Mouse (Mus musculus) kidney, embryonic 15.5 days (tissue): Measurements from ENCODE around the gene BC004004. TPM values are rescaled to one million over a fixed set of nuclear protein-coding genes. Genes with fewer than 3 reads are reported as not detected.

Experiments used
- ATAC-seq: fragments of 200-750 bp; cut with Nextera tagmentation; replicated peaks from 2 replicates; pipeline ENCODE4 v1.8.0; 2017; ENCODE audit warnings: moderate TSS enrichment; ENCODE audit not compliant: low FRiP score
- H3K27ac ChIP-seq: fragments of 300-500 bp; sonication (generic); 2 replicates; pipeline ENCODE4 v1.5.1; 2015; ENCODE audit warnings: mild to moderate bottlenecking, inconsistent platforms
- H3K27me3 ChIP-seq: fragments of 300-500 bp; sonication (generic); 2 replicates; pipeline ENCODE4 v1.6.1; 2015; ENCODE audit warnings: inconsistent platforms
- H3K36me3 ChIP-seq: fragments of 300-500 bp; sonication (generic); 2 replicates; pipeline ENCODE4 v1.6.1; 2015; ENCODE audit warnings: inconsistent platforms
- H3K4me1 ChIP-seq: fragments of 300-500 bp; sonication (generic); 2 replicates; pipeline ENCODE4 v1.6.1; 2015; ENCODE audit warnings: inconsistent platforms
- H3K4me2 ChIP-seq: fragments of 300-500 bp; sonication (generic); 2 replicates; pipeline ENCODE4 v1.6.1; 2015; ENCODE audit warnings: moderate library complexity, mild to moderate bottlenecking, inconsistent platforms
- H3K4me3 ChIP-seq: fragments of 300-500 bp; sonication (generic); replicated peaks from 2 replicates; pipeline ENCODE4 v1.5.1; 2015; ENCODE audit warnings: mild to moderate bottlenecking, inconsistent platforms
- H3K9ac ChIP-seq: fragments of 300-500 bp; sonication (generic); 2 replicates; pipeline ENCODE4 v1.6.1; 2015; ENCODE audit warnings: mild to moderate bottlenecking, inconsistent platforms
- H3K9me3 ChIP-seq: fragments of 300-500 bp; sonication (generic); replicated peaks from 2 replicates; pipeline ENCODE4 v1.6.1; 2016; ENCODE audit warnings: inconsistent platforms
- WGBS: fragments of 180-500 bp; shearing (Covaris S2); methylation state at CpG from one replicate; pipeline ENCODE4 v1.1.7; 2015; ENCODE audit warnings: mixed read lengths; 5-methylcytosine and 5-hydroxymethylcytosine counted together
- polyA plus RNA-seq: library from polyadenylated mRNA; unstranded; fragments of >200 nt; fragmentation: Nextera tagmentation; extraction: Ambion mirVana; gene quantifications from 2 replicates; pipeline ENCODE4 v1.2.1, GENCODE M21; 2015

The BC004004 gene
- polyA plus RNA-seq, 1 experiment from 2014 or later, result 73.2 TPM

GRCm38 (mm10) chr17:29282216-29282952 is 13.8 kb downstream of the BC004004 start:
- 81% methylated on average over 21 of the region's 21 CpGs for WGBS
- Histone ChIP-seq H3K27ac (no peak overlapping the region), H3K4me2 (no peak overlapping the region), H3K9me3 (no peaks in the 10 kb centered on the region), H3K4me1 (peaks cover 6% of the 10 kb centered on the region; the same call in 1 of the 2 replicates), H3K36me3 (peaks cover 43% of the 10 kb centered on the region), H3K4me3 (no peak overlapping the region), H3K9ac (no peak overlapping the region), H3K27me3 (no peaks in the 10 kb centered on the region)
- no peak for ATAC-seq

- Histone ChIP-seq H3K27ac (no peak overlapping the region), H3K36me3 (peaks cover 29% of the 10 kb centered on the region), H3K9ac (no peak overlapping the region), H3K9me3 (no peaks in the 10 kb centered on the region), H3K4me1 (peaks cover 30% of the 10 kb centered on the region), H3K4me2 (no peak overlapping the region), H3K27me3 (no peaks in the 10 kb centered on the region), H3K4me3 (no peak overlapping the region)
- no peak for ATAC-seq
- WGBS, result 86% methylated on average over 7 of the region's 7 CpGs
Measured at GRCm38 (mm10) chr17:29291793-29292192, 23.2 kb downstream of the BC004004 start.

GRCm38 (mm10) chr17:29292996-29293395 is 24.4 kb downstream of the BC004004 start:
- Histone ChIP-seq H3K9ac (no peak overlapping the region), H3K9me3 (no peaks in the 10 kb centered on the region), H3K36me3 (peaks cover 32% of the 10 kb centered on the region), H3K4me3 (no peak overlapping the region), H3K4me1 (peaks cover 42% of the 10 kb centered on the region), H3K27me3 (no peaks in the 10 kb centered on the region), H3K4me2 (no peak overlapping the region), H3K27ac (no peak overlapping the region)
- ATAC-seq, result no peak
- 84% methylated on average over 3 of the region's 3 CpGs for WGBS

GRCm38 (mm10) chr17:29293807-29294605 is 25.4 kb downstream of the BC004004 start:
- 70% methylated on average over 9 of the region's 9 CpGs for WGBS

GRCm38 (mm10) chr17:29295835-29296234 is 27.2 kb downstream of the BC004004 start:
- no peak overlapping the region for H3K9ac ChIP-seq
- peak overlapping the region; percentile 83 for H3K27ac ChIP-seq
- no peaks in the 10 kb centered on the region for H3K9me3 ChIP-seq
- ATAC-seq, result peak; percentile 53
- no peak overlapping the region for H3K4me2 ChIP-seq
- no peak overlapping the region for H3K4me3 ChIP-seq
- H3K27me3 ChIP-seq, result no peaks in the 10 kb centered on the region
- H3K4me1 ChIP-seq, result peaks cover 61% of the 10 kb centered on the region
- peaks cover 52% of the 10 kb centered on the region for H3K36me3 ChIP-seq
- 42% methylated on average over 5 of the region's 5 CpGs for WGBS

More at GRCm38 (mm10) chr17:29293807-29294605, 25.4 kb downstream of the BC004004 start:
- no peak overlapping the region for H3K4me3 ChIP-seq
- H3K9ac ChIP-seq, result no peak overlapping the region
- H3K9me3 ChIP-seq, result no peaks in the 10 kb centered on the region
- peak overlapping the region; percentile 38; the same call in 1 of the 2 replicates for H3K27ac ChIP-seq
- no peak for ATAC-seq
- H3K36me3 ChIP-seq, result peaks cover 37% of the 10 kb centered on the region
- peaks cover 49% of the 10 kb centered on the region for H3K4me1 ChIP-seq
- no peak overlapping the region for H3K4me2 ChIP-seq
- no peaks in the 10 kb centered on the region for H3K27me3 ChIP-seq

GRCm38 (mm10) chr17:29297321-29297720 is 28.7 kb downstream of the BC004004 start:
- Histone ChIP-seq H3K9ac (no peak overlapping the region), H3K27me3 (no peaks in the 10 kb centered on the region), H3K27ac (peak overlapping the region; percentile 83), H3K9me3 (no peaks in the 10 kb centered on the region), H3K36me3 (peaks cover 56% of the 10 kb centered on the region), H3K4me1 (peaks cover 75% of the 10 kb centered on the region), H3K4me2 (peak overlapping the region; percentile 18), H3K4me3 (no peak overlapping the region)
- 27% methylated on average over 10 of the region's 10 CpGs for WGBS
- no peak for ATAC-seq

GRCm38 (mm10) chr17:29297813-29298212 is 29.2 kb downstream of the BC004004 start:
- Histone ChIP-seq H3K4me3 (no peak overlapping the region), H3K4me1 (peaks cover 79% of the 10 kb centered on the region), H3K9me3 (no peaks in the 10 kb centered on the region), H3K27ac (peak overlapping the region; percentile 83), H3K27me3 (no peaks in the 10 kb centered on the region), H3K36me3 (peaks cover 56% of the 10 kb centered on the region), H3K4me2 (peak overlapping the region; percentile 18), H3K9ac (no peak overlapping the region)
- no peak for ATAC-seq
- 66% methylated on average over 6 of the region's 6 CpGs for WGBS

GRCm38 (mm10) chr17:29299282-29299681 is 30.7 kb downstream of the BC004004 start:
- Histone ChIP-seq H3K4me2 (no peak overlapping the region), H3K9me3 (no peaks in the 10 kb centered on the region), H3K4me3 (no peak overlapping the region), H3K27me3 (no peaks in the 10 kb centered on the region), H3K27ac (peak overlapping the region; percentile 55), H3K4me1 (peaks cover 89% of the 10 kb centered on the region), H3K36me3 (peaks cover 51% of the 10 kb centered on the region), H3K9ac (no peak overlapping the region)
- WGBS, result 54% methylated on average over 4 of the region's 4 CpGs
- ATAC-seq, result no peak

- H3K9ac ChIP-seq, result no peak overlapping the region
- no peaks in the 10 kb centered on the region for H3K9me3 ChIP-seq
- no peaks in the 10 kb centered on the region for H3K27me3 ChIP-seq
- H3K4me1 ChIP-seq, result peaks cover 89% of the 10 kb centered on the region
- H3K27ac ChIP-seq, result peak overlapping the region; percentile 79; the same call in 1 of the 2 replicates
- peaks cover 35% of the 10 kb centered on the region for H3K36me3 ChIP-seq
- H3K4me3 ChIP-seq, result no peak overlapping the region
- 84% methylated on average over 7 of the region's 7 CpGs for WGBS
- ATAC-seq, result no peak
- no peak overlapping the region for H3K4me2 ChIP-seq
Measured at GRCm38 (mm10) chr17:29300926-29301325, 32.3 kb downstream of the BC004004 start.

- H3K36me3 ChIP-seq, result peaks cover 35% of the 10 kb centered on the region
- H3K27me3 ChIP-seq, result no peaks in the 10 kb centered on the region
- H3K4me1 ChIP-seq, result peaks cover 85% of the 10 kb centered on the region
- ATAC-seq, result no peak
- peak overlapping the region; percentile 79 for H3K27ac ChIP-seq
- no peak overlapping the region for H3K9ac ChIP-seq
- no peak overlapping the region for H3K4me2 ChIP-seq
- 91% methylated on average over 6 of the region's 6 CpGs for WGBS
- H3K4me3 ChIP-seq, result no peak overlapping the region
- H3K9me3 ChIP-seq, result no peaks in the 10 kb centered on the region
Measured at GRCm38 (mm10) chr17:29301421-29301820, 32.8 kb downstream of the BC004004 start.

GRCm38 (mm10) chr17:29302149-29302548 is 33.6 kb downstream of the BC004004 start:
- Histone ChIP-seq H3K27ac (peak overlapping the region; percentile 79), H3K36me3 (peaks cover 35% of the 10 kb centered on the region), H3K4me2 (no peak overlapping the region), H3K9me3 (no peaks in the 10 kb centered on the region), H3K9ac (no peak overlapping the region), H3K27me3 (no peaks in the 10 kb centered on the region), H3K4me1 (peaks cover 82% of the 10 kb centered on the region), H3K4me3 (no peak overlapping the region)
- no peak; the same call in 1 of the 2 replicates for ATAC-seq
- WGBS, result 35% methylated on average over 5 of the region's 5 CpGs

GRCm38 (mm10) chr17:29303087-29303486 is 34.5 kb downstream of the BC004004 start:
- ATAC-seq, result peak; percentile 43; the same call in 1 of the 2 replicates
- Histone ChIP-seq H3K27ac (peak overlapping the region; percentile 79), H3K4me2 (no peak overlapping the region), H3K36me3 (peaks cover 32% of the 10 kb centered on the region), H3K27me3 (no peaks in the 10 kb centered on the region), H3K4me1 (peaks cover 81% of the 10 kb centered on the region), H3K4me3 (no peak overlapping the region), H3K9me3 (no peaks in the 10 kb centered on the region), H3K9ac (no peak overlapping the region)
- 32% methylated on average over 3 of the region's 3 CpGs for WGBS
